Mouse (Mus musculus) midbrain, embryonic 13.5 days (tissue): ENCODE data around the gene Smim17. TPM values are rescaled to one million over a fixed set of nuclear protein-coding genes. Genes with fewer than 3 reads are reported as not detected.
"Not testable (repeated sequence)": the region's sequence is repeated elsewhere in the genome, so short reads cannot be mapped to it uniquely, and the experiment has no call there.

ENCODE experiments used
- ATAC-seq: fragments of 200-750 bp; cut with Nextera tagmentation; 2 replicates; pipeline ENCODE4 v1.8.0; 2017; ENCODE audit warnings: mild to moderate bottlenecking, moderate TSS enrichment, moderate library complexity
- H3K27ac ChIP-seq: fragments of 300-500 bp; sonication (generic); 2 replicates; pipeline ENCODE4 v1.5.1; 2015; ENCODE audit warnings: inconsistent platforms, mild to moderate bottlenecking, moderate library complexity
- H3K27me3 ChIP-seq: fragments of 300-500 bp; sonication (generic); 2 replicates; pipeline ENCODE4 v1.6.1; 2015; ENCODE audit warnings: mild to moderate bottlenecking, inconsistent platforms
- H3K36me3 ChIP-seq: fragments of 300-500 bp; sonication (generic); 2 replicates; pipeline ENCODE4 v1.6.1; 2015; ENCODE audit warnings: mild to moderate bottlenecking, inconsistent platforms
- H3K4me1 ChIP-seq: fragments of 300-500 bp; sonication (generic); replicated peaks from 2 replicates; pipeline ENCODE4 v1.6.1; 2015; ENCODE audit warnings: inconsistent platforms
- H3K4me2 ChIP-seq: fragments of 300-500 bp; sonication (generic); replicated peaks from 2 replicates; pipeline ENCODE4 v1.6.1; 2015; ENCODE audit warnings: moderate library complexity, mild to moderate bottlenecking, inconsistent platforms
- H3K4me3 ChIP-seq: fragments of 300-500 bp; sonication (generic); replicated peaks from 2 replicates; pipeline ENCODE4 v1.5.1; 2015; ENCODE audit warnings: mild to moderate bottlenecking, inconsistent platforms
- H3K9ac ChIP-seq: fragments of 300-500 bp; sonication (generic); replicated peaks from 2 replicates; pipeline ENCODE4 v1.6.1; 2015; ENCODE audit warnings: mild to moderate bottlenecking, inconsistent platforms
- H3K9me3 ChIP-seq: fragments of 300-500 bp; sonication (generic); 2 replicates; pipeline ENCODE4 v1.6.1; 2016; ENCODE audit warnings: mild to moderate bottlenecking, inconsistent platforms
- WGBS: fragments of 180-500 bp; shearing (Covaris S2); methylation state at CpG from one replicate; pipeline ENCODE4 v1.1.7; 2015; 5-methylcytosine and 5-hydroxymethylcytosine counted together
- polyA plus RNA-seq: library from polyadenylated mRNA; unstranded; fragments of >200 nt; fragmentation: Nextera tagmentation; extraction: Ambion mirVana; gene quantifications from 2 replicates; pipeline ENCODE4 v1.2.1, GENCODE M21; 2015

Gene Smim17
- polyA plus RNA-seq, 1 experiment from 2014 or later: 2.4 TPM

GRCm38 (mm10) chr7:6429381-6429780 is 30.9 kb downstream of the Smim17 start:
- no peaks in the 10 kb centered on the region for H3K36me3 ChIP-seq
- 0 out of 2 replicates have a peak, but pooled peaks cover 1% of the 10 kb centered on the region for H3K4me1 ChIP-seq
- no peaks in the 10 kb centered on the region for H3K27me3 ChIP-seq
- H3K9ac ChIP-seq: no peak overlapping the region
- WGBS: 89% methylated on average over 3 of the region's 3 CpGs
- peaks cover 5% of the 10 kb centered on the region; the same call in 1 of the 2 replicates for H3K9me3 ChIP-seq
- H3K4me2 ChIP-seq: no peak overlapping the region
- no peak for ATAC-seq
- H3K4me3 ChIP-seq: no peak overlapping the region
- H3K27ac ChIP-seq: no peak overlapping the region

GRCm38 (mm10) chr7:6430342-6430741 is 31.8 kb downstream of the Smim17 start:
- no peak overlapping the region for H3K4me2 ChIP-seq
- H3K9me3 ChIP-seq: peaks cover 5% of the 10 kb centered on the region; the same call in 1 of the 2 replicates
- H3K4me1 ChIP-seq: peaks cover 8% of the 10 kb centered on the region
- no peaks in the 10 kb centered on the region for H3K27me3 ChIP-seq
- 42% methylated on average over 2 of the region's 2 CpGs for WGBS
- no peak for ATAC-seq
- H3K9ac ChIP-seq: no peak overlapping the region
- H3K27ac ChIP-seq: no peak overlapping the region
- no peaks in the 10 kb centered on the region for H3K36me3 ChIP-seq
- H3K4me3 ChIP-seq: no peak overlapping the region

GRCm38 (mm10) chr7:6438388-6438787 is 39.9 kb downstream of the Smim17 start, which contains the start of gene Olfr1344:
TSS of gene Olfr1344 (plus strand) at chr7:6438688.
- H3K9ac ChIP-seq: no peak within 1 kb of the TSS
- 88% methylated on average over 3 of the region's 3 CpGs for WGBS
- no peaks in the 10 kb centered on the region for H3K27me3 ChIP-seq
- no peak within 1 kb of the TSS for H3K4me2 ChIP-seq
- peaks cover 14% of the 10 kb centered on the region for H3K4me1 ChIP-seq
- H3K27ac ChIP-seq: no peak within 1 kb of the TSS
- H3K36me3 ChIP-seq: no peaks in the 10 kb centered on the region
- H3K4me3 ChIP-seq: no peak within 1 kb of the TSS
- H3K9me3 ChIP-seq: no peaks in the 10 kb centered on the region
- no peak for ATAC-seq

GRCm38 (mm10) chr7:6441173-6441572 is 42.7 kb downstream of the Smim17 start:
- ATAC-seq: no peak
- H3K9ac ChIP-seq: no peak overlapping the region
- H3K4me2 ChIP-seq: no peak overlapping the region
- H3K4me1 ChIP-seq: no peaks in the 10 kb centered on the region
- no peaks in the 10 kb centered on the region for H3K9me3 ChIP-seq
- no peak overlapping the region for H3K4me3 ChIP-seq
- H3K27me3 ChIP-seq: no peaks in the 10 kb centered on the region
- no peak overlapping the region for H3K27ac ChIP-seq
- no peaks in the 10 kb centered on the region for H3K36me3 ChIP-seq
- 51% methylated on average over 2 of the region's 2 CpGs for WGBS

- Histone ChIP-seq H3K4me2 (no peak overlapping the region), H3K4me1 (no peaks in the 10 kb centered on the region), H3K9ac (no peak overlapping the region), H3K36me3 (no peaks in the 10 kb centered on the region), H3K9me3 (no peaks in the 10 kb centered on the region), H3K4me3 (no peak overlapping the region), H3K27ac (no peak overlapping the region), H3K27me3 (no peaks in the 10 kb centered on the region)
- 89% methylated on average over 5 of the region's 5 CpGs for WGBS
- ATAC-seq: no peak
Measured at GRCm38 (mm10) chr7:6447771-6448170, 49.3 kb downstream of the Smim17 start.

- Histone ChIP-seq H3K27ac (no peak within 1 kb of the TSS), H3K27me3 (no peaks in the 10 kb centered on the region), H3K9ac (no peak within 1 kb of the TSS), H3K4me3 (no peak within 1 kb of the TSS), H3K4me2 (no peak within 1 kb of the TSS), H3K4me1 (no peaks in the 10 kb centered on the region), H3K36me3 (no peaks in the 10 kb centered on the region), H3K9me3 (no peaks in the 10 kb centered on the region)
- ATAC-seq: no peak
Measured at GRCm38 (mm10) chr7:6455868-6456267, 57.4 kb downstream of the Smim17 start, which contains the start of gene Olfr1336. TSS of gene Olfr1336 (plus strand) at chr7:6456168.

- H3K4me1 ChIP-seq: no peaks in the 10 kb centered on the region
- no peaks in the 10 kb centered on the region for H3K36me3 ChIP-seq
- no peak overlapping the region for H3K4me3 ChIP-seq
- H3K9me3 ChIP-seq: no peaks in the 10 kb centered on the region
- no peak overlapping the region for H3K4me2 ChIP-seq
- no peak overlapping the region for H3K9ac ChIP-seq
- no peak for ATAC-seq
- H3K27me3 ChIP-seq: no peaks in the 10 kb centered on the region
- 52% methylated on average over 3 of the region's 3 CpGs for WGBS
- H3K27ac ChIP-seq: no peak overlapping the region
Measured at GRCm38 (mm10) chr7:6456399-6456798, 57.9 kb downstream of the Smim17 start.

- Histone ChIP-seq H3K9me3 (no peaks in the 10 kb centered on the region; the same call in 1 of the 2 replicates), H3K9ac (no peak within 1 kb of the TSS), H3K27ac (no peak within 1 kb of the TSS), H3K4me1 (no peaks in the 10 kb centered on the region), H3K36me3 (no peaks in the 10 kb centered on the region), H3K27me3 (no peaks in the 10 kb centered on the region), H3K4me3 (no peak within 1 kb of the TSS), H3K4me2 (no peak within 1 kb of the TSS)
- ATAC-seq: no peak
Measured at GRCm38 (mm10) chr7:6466951-6467350, 68.4 kb downstream of the Smim17 start, which contains the start of gene Olfr1346. TSS of gene Olfr1346 (plus strand) at chr7:6467101.

GRCm38 (mm10) chr7:6477633-6478032 is 79.1 kb downstream of the Smim17 start:
- not testable (repeated sequence) for H3K4me3 ChIP-seq, H3K4me2 ChIP-seq, H3K27ac ChIP-seq, H3K9ac ChIP-seq, H3K36me3 ChIP-seq, H3K27me3 ChIP-seq, ATAC-seq, H3K4me1 ChIP-seq
- H3K9me3 ChIP-seq: peaks cover 11% of the 10 kb centered on the region; the same call in 1 of the 2 replicates
- 75% methylated on average over 2 of the region's 2 CpGs for WGBS

Other genes with a start within 250 kb of the Smim17 start
- 22.4 and 27.6 TPM in 2 replicates for gene Zfp787, start 242.7 kb upstream of the Smim17 start, polyA plus RNA-seq
- gene Zfp444, start 226.5 kb upstream of the Smim17 start, polyA plus RNA-seq: 84.7 and 95.4 TPM in 2 replicates
- not detected in 2 replicates for gene Galp, start 201.6 kb upstream of the Smim17 start, polyA plus RNA-seq
- not detected in 2 replicates for gene Zscan5b, start 176.4 kb upstream of the Smim17 start, polyA plus RNA-seq
- 0.31 TPM in 1 of 2 replicates, not detected in the other for gene Epp13, start 146.0 kb upstream of the Smim17 start, polyA plus RNA-seq
- 15.8 and 18.8 TPM in 2 replicates for gene Zfp667, start 112.1 kb upstream of the Smim17 start, polyA plus RNA-seq
- 11.7 and 12.9 TPM in 2 replicates for gene Zfp583, start 67.4 kb upstream of the Smim17 start, polyA plus RNA-seq
- gene Gm3854, start 55.0 kb upstream of the Smim17 start, polyA plus RNA-seq: 7.0 and 7.2 TPM in 2 replicates
- 4.3 and 4.6 TPM in 2 replicates for gene Zfp78, start 35.4 kb upstream of the Smim17 start, polyA plus RNA-seq
- gene Zfp28, start 15.4 kb upstream of the Smim17 start, polyA plus RNA-seq: 16.2 and 18.5 TPM in 2 replicates
- gene Gm20715, start 11.6 kb downstream of the Smim17 start, polyA plus RNA-seq: 0.06 and 0.07 TPM in 2 replicates
- not detected in 2 replicates for gene Olfr1344, start 40.0 kb downstream of the Smim17 start, polyA plus RNA-seq
- gene Olfr1336, start 57.5 kb downstream of the Smim17 start, polyA plus RNA-seq: not detected in 2 replicates
- gene Olfr1346, start 68.4 kb downstream of the Smim17 start, polyA plus RNA-seq: not detected in 2 replicates
- gene Olfr5, start 88.2 kb downstream of the Smim17 start, polyA plus RNA-seq: not detected in 2 replicates
- gene Olfr1347, start 101.0 kb downstream of the Smim17 start, polyA plus RNA-seq: not detected in 2 replicates
- gene Olfr1348, start 110.0 kb downstream of the Smim17 start, polyA plus RNA-seq: not detected in 2 replicates
- gene Olfr1349, start 124.2 kb downstream of the Smim17 start, polyA plus RNA-seq: not detected in 2 replicates
- gene Olfr1350, start 166.1 kb downstream of the Smim17 start, polyA plus RNA-seq: not detected in 2 replicates